Mouse (Mus musculus) mouse embryonic stem cell (cell line): ENCODE measurements around the gene Neu3.

Experiments
- in situ Hi-C, 2 experiments: fragments of 300-500 bp; cut with MboI; formaldehyde crosslinking; loops; 1 replicate in 1 of 2; 3 replicates in 1 of 2; pipeline ENCODE4 v1.14.3; 2019 to 2020; ENCODE audit warnings: low sequenced_read_pairs in 2 of 2, low pct_unique_long_range_greater_than_20kb in 1 of 2, mixed read lengths in 1 of 2; ENCODE audit not compliant: unreplicated experiment in 1 of 2

Gene Neu3

DNA sequence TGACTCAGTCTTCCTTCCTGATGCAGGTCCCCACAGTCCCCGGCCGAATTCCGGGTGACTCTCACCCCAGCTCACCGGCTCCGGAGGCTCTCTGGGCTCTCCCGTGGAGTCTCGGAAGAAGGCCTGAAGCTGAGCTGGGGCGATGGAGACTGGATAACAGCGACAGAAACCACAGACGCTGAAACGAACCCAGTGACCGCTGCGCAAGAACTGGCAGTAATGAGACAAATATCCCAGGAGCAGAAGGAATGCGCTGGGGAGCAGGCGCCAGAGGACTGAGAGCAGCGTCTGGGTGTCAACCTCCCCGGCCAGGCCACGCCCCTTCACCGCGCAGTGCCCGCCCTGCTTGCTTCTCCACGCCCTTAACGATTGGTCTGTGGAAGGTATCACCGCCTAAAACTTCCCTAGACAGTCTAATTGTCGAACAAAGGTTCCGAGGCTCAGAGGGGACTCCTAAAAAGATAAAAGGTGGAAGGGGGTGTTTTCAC lies at the start of gene Neu3:
Gene Neu3, minus strand, starts transcription at position 335 of the 488 bp plus-strand sequence.
- in situ Hi-C loops, result no loop called here

DNA sequence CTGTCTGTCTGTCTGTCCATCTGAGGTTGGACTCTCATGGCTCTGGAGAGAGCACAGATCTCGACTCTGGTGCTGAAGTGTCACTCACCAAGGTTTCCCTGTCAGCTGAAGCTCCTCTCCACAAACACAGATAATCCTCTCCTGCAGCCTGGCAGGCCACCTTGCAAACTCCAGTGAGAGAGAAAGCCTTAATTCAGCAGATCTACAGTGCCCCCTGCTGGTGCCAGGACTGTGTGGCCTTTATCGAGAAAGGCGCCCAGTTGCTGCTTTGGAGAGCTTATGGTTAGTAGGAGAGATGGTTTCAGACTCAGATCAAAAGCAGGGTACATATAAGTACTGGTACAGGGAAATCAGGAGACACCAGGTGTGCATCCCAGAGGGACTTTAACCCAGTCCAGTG lies 48.1 kb upstream of the Neu3 start:
- in situ Hi-C loops, result loop anchor here in 1 of 2 experiments (10.0 kb wide), 1 partner anchor 252 kb away; the partner anchor contains the start of gene Tpbgl

DNA sequence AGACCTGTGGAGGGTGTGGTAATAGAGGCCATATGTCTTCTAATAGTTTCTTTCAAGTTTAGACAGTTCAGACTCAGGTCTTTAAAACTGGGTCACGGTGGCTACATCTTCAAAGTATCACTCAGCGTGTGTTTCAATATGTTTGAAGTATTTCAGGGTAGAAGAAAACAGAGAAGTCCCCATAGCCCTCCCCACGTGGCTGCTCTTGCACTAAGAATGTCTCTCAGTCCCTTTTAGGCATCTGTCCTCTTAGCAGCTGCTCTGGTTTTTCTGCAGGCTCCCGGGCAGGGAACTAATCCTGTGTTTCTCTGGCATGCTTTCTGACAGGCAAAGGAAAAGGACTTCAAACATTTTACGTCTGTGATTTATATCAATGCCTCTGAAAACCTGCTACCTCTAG lies 47.7 kb upstream of the Neu3 start:
- in situ Hi-C loops, result loop anchor here in 1 of 2 experiments (10.0 kb wide), 1 partner anchor 251 kb away; the partner anchor contains the start of gene Tpbgl

DNA sequence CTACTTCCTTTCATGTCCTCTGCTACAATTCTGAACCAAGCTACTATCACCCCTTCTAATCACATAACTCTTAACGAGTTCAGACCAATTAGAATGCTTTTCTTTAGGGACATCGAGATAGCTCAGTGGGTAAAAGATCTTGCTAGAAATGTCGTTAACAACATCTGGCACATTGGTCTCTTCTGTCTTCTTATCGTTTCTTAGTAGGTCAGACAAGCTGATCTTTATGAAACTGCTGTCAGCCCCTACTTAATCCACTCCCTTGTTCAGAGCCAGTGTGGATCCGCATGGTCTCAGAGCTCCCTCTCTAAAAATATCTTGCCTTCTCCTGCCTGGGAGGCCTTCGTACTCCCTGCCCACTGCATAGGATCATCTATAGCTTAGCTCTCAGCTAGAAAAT lies 45.7 kb upstream of the Neu3 start:
- in situ Hi-C loops, result loop anchor here in 1 of 2 experiments (10.0 kb wide), 1 partner anchor 249 kb away; the partner anchor contains the start of gene Tpbgl

DNA sequence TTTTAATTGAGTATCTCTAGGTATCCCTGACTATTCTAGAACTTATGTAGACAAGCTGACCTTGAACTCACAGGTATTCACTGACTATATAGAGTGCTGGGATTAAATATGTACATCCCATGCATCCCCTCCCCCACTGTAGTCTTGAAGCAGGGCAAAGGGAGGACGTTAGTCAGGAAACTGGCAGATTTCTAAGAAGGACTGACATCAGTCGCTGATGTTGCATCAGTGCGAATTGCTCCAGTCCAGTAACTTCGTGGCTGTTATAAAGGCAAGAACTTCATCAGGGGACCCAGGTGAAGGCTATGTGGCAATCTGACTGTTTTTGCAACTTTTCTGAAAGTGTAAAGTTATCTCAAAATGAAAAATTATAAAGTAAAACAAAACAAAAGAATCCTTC lies 41.1 kb upstream of the Neu3 start:
- in situ Hi-C loops, result no loop called here

DNA sequence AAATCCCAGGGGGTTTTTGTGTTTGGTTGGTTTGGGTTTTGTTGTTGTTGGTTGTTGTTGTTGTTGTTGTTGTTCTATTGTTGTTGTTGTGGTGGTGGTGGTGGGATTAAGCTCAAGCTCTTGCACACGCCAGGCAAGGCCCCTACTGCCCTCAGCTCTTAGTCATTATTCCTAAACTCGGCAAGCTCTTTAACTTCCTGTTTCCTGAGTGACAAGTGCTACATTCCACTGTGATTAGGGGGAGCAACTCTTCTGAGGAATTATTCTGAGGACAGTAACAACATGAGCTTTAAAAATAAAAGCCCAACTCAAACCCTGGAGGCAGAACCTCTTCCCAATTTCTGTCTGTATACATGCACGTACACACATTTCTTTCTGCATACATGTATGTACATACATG lies 37.0 kb upstream of the Neu3 start:
- in situ Hi-C loops, result no loop called here

DNA sequence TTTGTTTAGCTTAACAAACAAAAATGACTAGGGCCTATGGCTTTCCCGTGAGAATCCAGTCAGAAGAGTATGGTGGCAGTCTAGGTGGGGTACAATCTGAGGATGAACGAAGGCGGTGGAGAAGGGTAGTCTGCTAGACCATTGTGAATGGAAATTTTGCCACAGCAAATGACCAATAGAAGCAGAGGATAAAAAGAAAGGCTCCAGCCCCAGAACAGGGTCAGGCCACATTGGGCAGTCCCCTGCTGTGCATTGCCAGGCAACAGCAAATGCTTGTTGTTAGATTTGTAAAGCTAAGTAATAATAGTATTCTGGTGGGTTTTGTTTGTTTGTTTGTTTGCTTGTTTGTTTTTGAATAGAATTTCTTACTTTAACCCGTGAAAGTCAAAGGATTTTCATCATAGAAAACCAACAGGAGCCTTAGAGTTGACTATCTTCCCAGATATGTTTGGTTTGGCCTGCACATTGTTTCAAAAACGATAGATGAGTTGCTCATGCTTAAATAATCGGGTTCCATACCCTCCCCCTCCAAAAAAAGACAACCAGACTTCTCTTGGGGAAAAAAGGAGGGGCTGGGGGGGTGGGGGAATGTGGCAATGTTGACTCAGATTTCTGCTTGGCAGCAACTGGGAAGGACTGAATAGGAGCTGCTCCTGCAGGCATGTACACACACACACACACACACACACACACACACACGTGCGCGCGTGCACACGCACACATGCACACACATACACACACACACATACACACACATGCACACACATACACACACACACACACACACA lies 36.2 kb upstream of the Neu3 start:
- in situ Hi-C loops, result no loop called here

DNA sequence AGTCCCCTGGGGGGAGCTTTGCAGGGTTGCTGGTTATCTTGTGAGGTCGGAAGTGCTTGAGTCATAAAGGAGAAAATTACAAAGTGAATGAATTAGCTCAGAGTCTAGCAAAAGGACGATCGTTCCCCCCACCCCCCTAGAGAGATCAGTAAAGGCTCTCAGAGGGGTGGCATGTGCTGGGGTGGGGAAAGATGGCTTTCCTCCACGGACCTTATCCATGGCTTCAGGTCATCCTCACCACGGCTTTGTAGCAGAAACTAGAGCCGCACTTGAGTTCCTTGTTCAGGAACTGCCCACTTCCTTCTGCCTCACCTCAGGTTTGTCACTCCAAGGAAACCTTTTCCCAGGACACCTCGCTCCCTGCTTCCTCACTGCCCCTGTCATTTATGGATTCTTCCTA lies 35.1 kb upstream of the Neu3 start, which contains the start of gene Spcs2:
Gene Spcs2, minus strand, starts transcription at position 101 of the 400 bp plus-strand sequence.
- in situ Hi-C loops, result no loop called here

DNA sequence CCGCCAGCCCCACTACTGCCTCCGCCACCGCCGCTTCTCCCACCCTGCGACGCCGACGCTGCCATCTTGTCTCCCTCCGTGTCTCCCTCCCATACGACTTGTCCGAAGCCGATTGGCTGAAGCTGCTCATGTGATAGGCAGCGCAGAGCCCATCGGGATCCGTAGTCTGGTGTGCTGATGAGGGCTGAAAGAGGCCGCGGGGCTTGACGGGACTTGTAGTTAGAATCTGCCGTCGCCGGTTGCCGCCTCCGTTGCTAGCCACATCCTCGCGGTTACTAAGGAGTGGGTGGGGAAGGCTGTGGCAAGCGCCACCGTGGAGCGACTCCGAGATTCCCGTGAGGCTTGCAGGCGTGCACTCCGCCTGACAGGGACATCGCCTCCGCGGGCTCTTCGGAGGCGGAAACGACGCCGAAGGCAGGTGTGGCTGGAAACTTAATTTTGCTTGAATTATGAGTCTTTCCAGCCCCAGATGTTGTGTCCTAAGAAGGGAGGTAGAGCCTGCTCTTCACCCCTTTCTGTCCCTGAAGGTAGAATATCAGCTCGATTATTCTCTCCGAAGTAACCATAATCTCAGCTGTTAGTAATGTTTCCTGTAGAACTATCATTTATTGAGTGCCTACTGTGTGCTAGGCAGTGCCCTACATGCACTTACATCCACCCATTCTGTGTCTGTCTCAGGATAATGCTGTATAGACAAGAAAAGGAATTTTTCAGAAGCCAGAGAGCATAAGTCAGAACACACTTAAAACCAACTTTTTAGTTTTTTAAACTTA lies 30.8 kb upstream of the Neu3 start, which contains the start of gene Xrra1:
Gene Xrra1, plus strand, starts transcription at position 304 of the 773 bp plus-strand sequence.
- in situ Hi-C loops, result no loop called here

DNA sequence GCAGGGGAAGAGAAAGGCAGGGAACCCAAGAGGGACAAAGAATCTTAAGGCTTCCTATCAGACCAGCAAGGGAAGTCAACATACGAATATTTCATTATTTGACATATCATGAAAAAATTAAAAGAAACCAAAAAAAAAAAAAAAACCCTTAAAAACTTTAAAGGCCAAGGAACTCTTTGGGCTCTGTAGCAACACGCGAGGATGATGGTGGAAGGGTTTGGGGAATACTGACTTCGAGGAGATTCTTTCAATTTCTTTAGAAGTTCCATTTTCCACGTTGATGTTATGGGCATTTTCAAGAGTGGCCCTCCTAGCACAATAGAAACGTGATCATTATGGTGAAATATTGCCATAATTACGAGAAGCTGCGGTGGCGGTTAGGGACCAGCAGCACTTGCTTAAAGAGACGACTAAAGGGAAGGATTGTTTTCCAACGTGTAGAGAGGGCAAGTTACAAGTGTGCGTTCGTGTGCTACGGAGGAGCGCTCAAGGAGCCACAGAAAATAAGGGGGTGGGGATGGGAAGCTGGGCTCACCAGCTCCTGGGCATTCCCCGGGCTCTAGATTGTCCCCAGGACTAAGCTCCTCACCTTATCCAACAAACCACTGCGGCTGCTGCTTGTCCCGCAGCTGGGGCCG lies 30.1 kb upstream of the Neu3 start:
- in situ Hi-C loops, result no loop called here

DNA sequence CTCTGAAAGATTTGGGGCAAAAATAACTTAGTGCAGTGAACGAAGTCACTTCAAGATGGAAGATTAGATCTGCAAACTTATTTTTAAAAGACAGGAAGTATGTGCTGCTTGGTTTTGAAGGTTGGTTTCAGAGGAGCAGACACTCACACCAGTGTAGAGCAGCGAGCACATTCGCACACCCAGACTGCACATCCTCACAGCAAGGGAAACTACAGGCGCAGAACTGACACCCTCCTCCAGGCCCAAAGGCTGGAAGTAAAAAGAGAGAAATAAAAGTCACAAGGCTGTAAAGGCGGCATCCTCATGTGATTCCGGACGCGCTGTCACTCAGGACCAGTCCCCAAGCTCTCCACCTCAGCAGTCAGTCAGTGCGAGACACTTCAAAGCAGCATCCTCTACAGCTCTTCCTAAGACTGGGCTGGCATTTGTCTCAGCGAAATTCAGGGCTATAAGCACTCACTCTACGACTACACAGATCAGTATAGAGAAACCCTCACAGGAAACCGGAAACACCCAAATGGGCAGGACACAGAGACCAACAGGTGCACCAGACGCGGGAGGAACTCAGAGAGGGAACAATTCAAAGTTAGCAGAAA lies 28.1 kb upstream of the Neu3 start:
- in situ Hi-C loops, result no loop called here

DNA sequence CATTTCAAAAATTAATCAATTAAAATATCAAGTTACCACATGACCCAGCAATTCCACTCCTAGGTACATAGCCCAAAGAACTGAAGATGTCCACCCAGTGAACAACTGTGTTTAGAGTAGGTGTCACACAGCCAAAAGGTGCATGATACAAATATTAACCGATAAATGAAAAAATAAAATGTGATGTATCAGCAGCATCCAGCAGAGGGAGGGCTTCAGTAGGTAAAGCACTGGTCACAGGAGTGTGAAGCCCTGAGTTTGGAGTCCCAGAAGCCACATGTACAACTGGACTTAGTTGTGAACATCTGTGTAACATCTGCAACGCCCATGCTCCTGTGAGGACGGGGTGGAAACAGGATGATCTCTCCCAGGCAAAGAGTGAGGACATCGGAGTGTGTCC lies 26.1 kb upstream of the Neu3 start:
- in situ Hi-C loops, result no loop called here

DNA sequence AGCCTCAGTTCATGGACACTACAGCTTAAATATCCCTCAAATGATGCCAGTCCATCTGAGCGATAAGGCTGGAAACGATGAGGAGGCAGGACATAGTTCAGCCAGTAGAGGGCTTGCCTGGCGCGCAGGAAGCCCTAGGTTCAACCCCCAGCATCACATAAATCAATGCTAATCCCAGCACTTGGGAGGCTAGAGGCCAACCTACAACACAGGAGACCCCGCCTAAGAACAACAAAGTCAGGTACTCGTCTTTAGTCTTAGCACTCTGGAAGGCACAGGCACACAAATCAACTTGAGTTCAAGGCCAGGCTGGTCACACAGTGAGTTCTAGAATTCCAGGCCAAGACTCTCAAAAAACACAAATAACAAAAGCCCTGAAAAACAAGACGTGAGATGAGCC lies 25.1 kb upstream of the Neu3 start:
- in situ Hi-C loops, result no loop called here

DNA sequence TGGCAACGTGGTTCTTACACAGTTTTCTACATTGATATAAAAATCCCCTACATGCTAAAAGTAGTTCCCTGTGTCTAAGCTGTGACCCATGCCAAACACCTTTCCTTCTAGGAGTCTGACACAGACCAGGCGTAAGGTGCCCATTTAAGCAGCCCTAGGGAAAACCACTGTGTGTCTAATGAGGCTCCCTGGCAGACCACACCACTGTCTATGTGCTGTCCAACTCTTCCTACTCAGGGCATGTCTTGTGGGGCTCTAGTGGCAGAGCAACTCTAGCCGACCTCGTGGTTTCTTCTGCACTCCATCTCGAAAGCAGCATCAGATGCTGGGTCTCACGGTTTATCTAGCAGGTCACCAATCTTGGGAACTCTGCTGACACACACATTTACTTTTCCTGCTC lies 23.4 kb upstream of the Neu3 start:
- in situ Hi-C loops, result no loop called here

DNA sequence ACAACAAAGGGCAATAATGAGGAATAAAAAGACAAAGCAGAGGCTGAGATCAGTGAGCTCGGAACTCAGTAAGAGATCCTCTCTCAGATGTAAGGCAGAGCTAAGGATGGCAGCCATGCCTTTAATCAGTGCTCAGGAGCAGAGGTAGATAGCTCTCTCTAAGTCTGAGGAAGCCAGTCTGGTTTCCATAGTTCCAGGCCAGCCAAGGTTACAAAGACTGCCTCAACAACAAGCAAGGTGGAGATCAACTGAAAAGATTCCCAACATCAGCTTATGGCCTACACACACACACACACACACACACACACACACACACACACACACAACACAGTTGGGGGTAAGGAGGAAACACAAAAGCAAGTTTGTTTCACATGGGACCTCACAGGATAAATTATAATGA lies 22.9 kb upstream of the Neu3 start:
- in situ Hi-C loops, result no loop called here

DNA sequence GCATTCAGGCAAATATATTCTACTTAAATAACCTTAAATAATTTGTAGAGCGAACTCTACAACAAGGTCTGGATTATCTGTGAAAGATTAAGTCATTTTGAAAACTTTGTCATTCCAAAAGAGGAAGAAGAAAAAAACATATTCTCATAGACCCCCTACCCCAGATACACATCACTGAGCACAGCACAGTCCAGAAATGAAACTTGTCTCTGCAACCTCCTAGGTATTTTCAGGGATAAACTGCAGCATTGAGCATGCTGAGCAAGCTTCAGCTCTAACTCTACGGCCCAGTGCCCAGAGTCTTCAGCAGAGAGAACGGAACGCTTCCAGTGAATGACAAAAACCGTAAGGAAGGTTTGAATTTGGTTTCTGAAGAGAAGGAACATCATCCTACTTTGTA lies 22.3 kb upstream of the Neu3 start:
- in situ Hi-C loops, result no loop called here

DNA sequence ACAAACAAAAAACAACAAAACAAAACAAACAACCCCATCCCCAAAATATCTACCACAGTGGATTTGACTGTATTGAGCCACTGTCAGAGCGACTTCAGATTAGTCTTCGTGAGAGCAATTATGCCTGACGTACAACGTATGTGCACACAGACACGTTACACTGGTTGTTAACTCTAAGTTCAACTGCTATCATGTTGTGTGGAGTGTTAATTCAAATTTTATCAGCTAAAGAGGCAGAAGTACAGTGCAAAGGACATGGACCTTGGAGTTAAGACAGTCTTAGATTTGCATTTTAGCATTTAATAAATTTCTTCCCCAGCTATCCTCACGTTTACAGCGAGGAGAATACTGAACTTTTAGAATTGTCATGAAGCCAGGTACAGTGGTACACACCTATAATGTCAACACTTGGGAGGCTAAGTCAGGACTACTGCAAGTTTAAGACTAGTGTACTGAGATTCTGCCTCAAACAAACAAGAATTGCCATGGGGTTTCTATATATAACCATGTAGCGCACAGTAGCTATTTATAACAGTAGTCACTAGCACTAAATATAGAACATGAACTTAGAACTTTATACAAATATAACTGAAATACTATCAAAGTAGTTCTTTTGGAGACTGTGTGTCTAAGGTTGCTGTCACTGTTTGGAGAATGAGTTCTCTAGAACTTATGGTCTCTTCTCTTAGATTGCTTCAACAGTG lies 17.5 kb upstream of the Neu3 start:
- in situ Hi-C loops, result no loop called here

DNA sequence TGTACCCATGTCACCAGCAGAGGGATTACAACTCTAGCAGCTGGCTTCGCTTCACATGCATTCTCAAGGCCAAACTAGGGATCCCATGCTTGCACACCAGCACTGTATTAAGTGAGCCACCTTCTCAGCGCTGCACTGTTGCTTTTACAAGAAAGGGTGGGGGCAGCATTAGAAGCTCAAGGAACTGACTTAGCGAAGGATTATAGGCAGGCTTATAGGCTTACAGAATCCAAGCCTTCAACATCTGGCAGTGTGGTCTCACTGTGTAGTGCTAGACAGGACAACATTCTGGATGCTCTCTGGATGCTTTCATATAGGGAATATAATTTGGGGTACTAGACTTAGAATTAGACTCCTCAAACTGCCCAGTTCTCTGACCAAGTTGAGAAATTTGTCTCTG lies 10.0 kb upstream of the Neu3 start:
- in situ Hi-C loops, result no loop called here
